Mouse (Mus musculus) lung, adult 2 months (tissue): ENCODE measurements around the gene B3gntl1. TPM values are rescaled to one million over a fixed set of nuclear protein-coding genes. Genes with fewer than 3 reads are reported as not detected.

Experiments used
- DNase-seq: peaks from one replicate; pipeline ENCODE4 v3.0.0; 2022
- H3K4me1 ChIP-seq: fragments of 200-500 bp; 2 replicates; pipeline ENCODE4 v1.6.1; 2011; ENCODE audit warnings: low read length; ENCODE audit not compliant: control insufficient read depth, insufficient read depth
- H3K4me3 ChIP-seq: fragments of 200-500 bp; replicated peaks from 2 replicates; pipeline ENCODE3; 2011; ENCODE audit warnings: low read depth, mild to moderate bottlenecking, control low read depth, low read length; ENCODE audit errors: extremely low read depth
- CTCF ChIP-seq: fragments of 200-500 bp; IDR thresholded peaks from 2 replicates; pipeline ENCODE4 v1.5.1; 2011; ENCODE audit warnings: mild to moderate bottlenecking, low read length, control low read depth; ENCODE audit not compliant: insufficient read depth
- POLR2A ChIP-seq: fragments of 200-500 bp; IDR thresholded peaks from 2 replicates; pipeline ENCODE4 v1.6.1; 2011; ENCODE audit warnings: low read depth, mild to moderate bottlenecking, control low read depth, low read length, borderline replicate concordance; ENCODE audit errors: extremely low read depth
- WGBS: fragments of 180-500 bp; shearing (Covaris S2); methylation state at CpG from one replicate; pipeline ENCODE4 v1.1.7; 2018; 5-methylcytosine and 5-hydroxymethylcytosine counted together
- polyA plus RNA-seq: library from polyadenylated mRNA; depleted of rRNA; stranded (reverse); fragments of >200 nt; gene quantifications from 2 replicates; pipeline ENCODE4 v1.2.3, GENCODE M21; 2012

B3gntl1 gene
- polyA plus RNA-seq, 1 experiment = 8.0 TPM

DNA sequence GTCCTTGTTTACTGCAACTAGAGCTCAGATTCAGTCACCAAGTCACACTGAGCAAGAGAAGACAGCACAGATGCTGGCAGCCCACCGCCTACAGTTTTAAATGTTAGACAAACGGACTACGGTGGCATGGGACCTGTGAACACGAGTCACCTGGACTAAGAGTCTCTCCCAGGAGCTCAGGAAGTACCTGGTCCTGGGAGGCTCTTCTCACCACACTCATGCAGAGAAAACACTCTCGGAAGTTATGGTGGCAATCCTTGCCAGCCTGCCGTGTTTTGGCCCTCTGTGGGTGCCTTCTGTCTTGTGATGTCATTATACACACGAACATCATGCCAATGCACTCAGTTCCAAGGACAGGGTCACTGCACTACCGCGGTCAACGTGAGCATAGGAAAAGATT is 36.3 kb downstream of the B3gntl1 start:
- Histone ChIP-seq H3K4me3 (no peak overlapping the region), H3K4me1 (no peaks in the 10 kb centered on the region; the same call in 1 of the 2 replicates)
- DNase-seq = no peak
- no peak for TF ChIP-seq CTCF
- no peak for TF ChIP-seq POLR2A
- 90% methylated on average over 10 of the region's 10 CpGs for WGBS

DNA sequence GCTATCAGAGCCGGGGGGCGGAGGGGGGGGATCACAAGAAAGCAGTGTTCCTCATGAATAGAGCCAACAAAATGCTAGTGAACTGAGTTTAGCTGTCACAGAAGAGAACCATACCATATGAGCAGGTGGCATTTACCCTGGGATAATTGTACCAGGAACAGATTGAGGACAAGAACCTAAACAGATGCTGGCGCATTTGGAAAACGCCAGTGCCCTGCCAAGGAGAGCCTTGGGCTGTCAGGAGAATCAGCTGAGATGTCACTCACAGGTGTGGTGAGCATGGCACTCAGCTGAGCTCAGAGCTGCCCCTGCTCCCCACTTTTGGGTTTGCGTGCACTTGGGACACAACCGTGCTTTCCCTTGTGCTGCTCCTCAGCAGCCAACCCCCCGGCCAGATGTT is 41.5 kb downstream of the B3gntl1 start:
- no peak for TF ChIP-seq CTCF
- TF ChIP-seq POLR2A = no peak
- DNase-seq = no peak
- WGBS = 93% methylated on average over 7 of the region's 7 CpGs

DNA sequence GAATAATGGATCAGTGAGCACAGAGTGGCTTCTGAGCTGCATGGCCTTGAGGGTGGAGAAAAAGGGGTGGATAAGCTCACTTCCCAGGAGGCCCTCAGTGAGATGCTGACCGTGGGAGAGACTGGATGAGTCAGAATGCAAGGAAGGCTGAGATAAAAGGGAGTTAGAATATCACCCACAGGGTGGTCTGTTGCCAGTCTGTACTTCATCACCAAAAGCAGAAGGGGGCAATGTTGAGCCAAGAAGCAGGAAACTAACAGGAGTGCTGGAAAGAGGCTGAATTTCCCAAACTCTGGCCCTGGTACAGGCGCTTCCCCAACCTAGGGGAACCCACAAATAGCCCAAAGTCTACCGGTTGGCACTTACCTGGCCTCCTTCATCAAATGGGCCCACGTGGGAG is 42.5 kb downstream of the B3gntl1 start:
- H3K4me3 ChIP-seq = no peak overlapping the region
- no peak for TF ChIP-seq CTCF
- no peak for TF ChIP-seq POLR2A
- no peaks in the 10 kb centered on the region for H3K4me1 ChIP-seq
- no peak for DNase-seq
- 85% methylated on average over 4 of the region's 4 CpGs for WGBS

More for the DNA sequence above, 41.5 kb downstream of the B3gntl1 start:
- Histone ChIP-seq H3K4me1 (no peaks in the 10 kb centered on the region), H3K4me3 (no peak overlapping the region)

DNA sequence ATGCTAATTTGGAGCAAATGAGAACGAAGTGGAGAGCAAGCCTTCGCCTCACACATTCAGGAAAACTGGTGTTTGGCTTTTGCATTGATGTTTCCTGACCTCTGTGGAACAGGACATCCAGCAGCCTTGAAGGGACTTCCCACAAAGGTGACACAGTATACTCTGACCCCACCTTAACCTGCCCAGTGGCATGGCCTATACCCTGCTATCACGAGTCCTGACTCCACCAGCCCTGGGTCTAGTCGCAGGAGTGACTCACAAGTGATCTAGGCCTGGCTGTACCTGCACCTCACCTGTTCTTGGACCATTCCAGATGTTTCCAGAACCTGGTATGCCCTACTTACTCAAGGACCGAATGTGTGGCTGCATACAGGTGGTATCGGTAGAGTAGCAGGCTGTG is 43.4 kb downstream of the B3gntl1 start:
- Histone ChIP-seq H3K4me1 (no peaks in the 10 kb centered on the region), H3K4me3 (no peak overlapping the region)
- TF ChIP-seq CTCF = no peak
- no peak for TF ChIP-seq POLR2A
- DNase-seq = no peak
- 87% methylated on average over 6 of the region's 6 CpGs for WGBS

DNA sequence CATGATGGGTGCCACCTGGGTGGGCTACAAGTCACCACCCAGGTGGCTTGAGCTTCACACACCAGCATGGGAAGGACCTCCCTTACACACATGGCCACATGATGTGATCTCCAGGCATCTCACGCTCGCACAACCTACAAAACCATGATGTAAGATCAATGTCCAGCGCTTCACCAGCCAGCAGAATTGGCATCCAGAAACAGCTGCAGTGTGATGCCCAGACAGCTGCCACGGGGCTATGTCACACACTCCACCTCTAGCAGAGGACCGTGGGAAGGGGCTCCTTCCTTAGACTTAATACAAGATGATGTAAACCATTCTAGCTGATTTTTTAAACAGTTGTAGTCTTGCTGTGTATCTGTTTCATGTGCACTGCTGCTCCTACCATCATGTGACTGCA is 45.4 kb downstream of the B3gntl1 start:
- Histone ChIP-seq H3K4me1 (no peaks in the 10 kb centered on the region), H3K4me3 (no peak overlapping the region)
- TF ChIP-seq CTCF (no peak), POLR2A (no peak)
- WGBS = 88% methylated on average over 5 of the region's 5 CpGs
- no peak for DNase-seq

DNA sequence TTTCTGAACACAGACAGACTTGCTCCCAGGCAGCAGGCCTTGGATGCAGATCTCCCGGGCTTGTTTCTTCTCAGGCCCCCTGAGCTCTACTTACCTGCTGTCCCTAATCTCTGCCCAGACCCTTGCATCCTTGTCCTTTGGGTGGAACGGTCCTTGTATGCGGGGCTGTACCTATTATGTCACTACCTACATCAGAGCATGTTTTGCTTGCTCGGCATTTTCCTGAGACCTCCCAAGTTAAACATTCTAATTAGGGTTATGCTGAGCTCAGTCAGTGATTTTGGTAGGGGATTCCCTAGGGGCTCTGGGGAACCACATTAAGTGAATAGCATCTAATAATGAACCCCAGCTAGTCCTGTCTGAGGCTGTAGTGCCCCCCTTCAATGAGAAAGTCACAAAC is 47.9 kb downstream of the B3gntl1 start:
- DNase-seq = no peak
- 93% methylated on average over 4 of the region's 4 CpGs for WGBS
- Histone ChIP-seq H3K4me3 (no peak overlapping the region), H3K4me1 (no peaks in the 10 kb centered on the region)
- TF ChIP-seq POLR2A (no peak), CTCF (no peak)

DNA sequence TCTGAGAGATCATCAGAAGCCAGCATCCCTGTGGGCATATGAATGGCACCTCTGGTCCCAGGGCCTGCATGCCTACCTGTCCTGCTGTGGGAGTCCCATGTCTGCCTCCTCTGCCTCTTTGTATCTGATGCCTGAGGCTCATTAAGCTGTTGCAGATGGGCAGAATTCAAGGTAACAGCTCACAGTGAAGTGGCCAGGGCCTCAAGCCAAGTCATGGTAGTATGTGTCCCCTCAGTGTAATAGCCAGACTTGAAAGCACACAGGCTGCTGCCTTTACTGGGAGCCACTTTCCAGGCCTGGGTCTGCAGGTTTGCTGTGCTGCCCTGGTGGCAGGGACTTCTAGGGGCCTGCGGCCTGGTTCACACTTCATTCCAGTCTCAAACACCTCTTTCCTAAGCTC is 55.6 kb downstream of the B3gntl1 start:
- TF ChIP-seq CTCF (no peak), POLR2A (no peak)
- Histone ChIP-seq H3K4me3 (no peak overlapping the region), H3K4me1 (no peaks in the 10 kb centered on the region)
- DNase-seq = no peak
- 78% methylated on average over 1 of the region's 1 CpGs for WGBS

DNA sequence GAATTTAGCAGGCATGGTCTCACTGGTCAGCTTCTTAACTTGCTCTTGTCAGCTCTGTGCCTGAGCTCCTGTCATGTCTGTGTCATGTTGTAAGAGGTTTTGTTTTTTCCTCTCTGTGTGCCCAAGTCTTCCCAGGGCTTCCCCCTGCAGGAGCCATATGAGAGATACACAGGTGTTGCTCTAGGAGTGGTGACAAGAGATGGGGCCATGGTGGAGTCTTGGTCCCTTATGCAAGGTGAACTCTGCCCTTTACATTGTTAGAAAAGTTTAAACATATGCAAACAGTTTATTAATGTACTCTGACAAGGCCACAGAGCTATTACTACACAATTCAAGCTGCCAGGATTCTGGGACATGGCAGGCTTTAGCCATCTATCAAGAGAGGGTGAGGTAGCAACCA is 56.5 kb downstream of the B3gntl1 start:
- Histone ChIP-seq H3K4me3 (no peak overlapping the region), H3K4me1 (no peaks in the 10 kb centered on the region)
- no peak for DNase-seq
- TF ChIP-seq CTCF (no peak), POLR2A (no peak)

DNA sequence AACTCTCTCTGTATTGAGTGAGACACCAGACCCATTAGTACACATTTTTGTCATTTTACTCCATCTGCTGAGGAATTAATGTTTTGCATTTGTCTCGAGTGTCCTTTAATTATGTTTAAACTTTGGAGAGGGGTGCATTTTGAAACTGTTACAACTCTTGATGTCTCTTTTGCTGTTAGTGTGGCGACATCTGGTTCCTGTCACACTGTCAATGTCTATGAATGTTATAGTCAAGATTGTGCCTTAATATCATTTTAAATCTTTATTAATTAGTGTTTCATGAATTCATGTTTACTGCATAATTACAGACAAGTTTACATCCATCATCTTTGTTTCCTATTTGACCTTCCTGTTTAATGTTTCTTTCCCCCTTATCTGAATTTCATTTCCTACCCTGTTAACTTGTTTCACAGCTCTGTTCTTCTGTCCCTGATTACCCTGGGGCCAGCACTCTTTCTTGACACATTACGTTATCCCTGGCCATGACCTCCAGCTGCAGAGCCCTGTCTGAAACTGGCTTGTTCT is 56.9 kb downstream of the B3gntl1 start:
- Histone ChIP-seq H3K4me3 (no peak overlapping the region), H3K4me1 (no peaks in the 10 kb centered on the region)
- DNase-seq = no peak
- WGBS = 58% methylated on average over 3 of the region's 3 CpGs
- no peak for TF ChIP-seq POLR2A
- TF ChIP-seq CTCF = no peak

DNA sequence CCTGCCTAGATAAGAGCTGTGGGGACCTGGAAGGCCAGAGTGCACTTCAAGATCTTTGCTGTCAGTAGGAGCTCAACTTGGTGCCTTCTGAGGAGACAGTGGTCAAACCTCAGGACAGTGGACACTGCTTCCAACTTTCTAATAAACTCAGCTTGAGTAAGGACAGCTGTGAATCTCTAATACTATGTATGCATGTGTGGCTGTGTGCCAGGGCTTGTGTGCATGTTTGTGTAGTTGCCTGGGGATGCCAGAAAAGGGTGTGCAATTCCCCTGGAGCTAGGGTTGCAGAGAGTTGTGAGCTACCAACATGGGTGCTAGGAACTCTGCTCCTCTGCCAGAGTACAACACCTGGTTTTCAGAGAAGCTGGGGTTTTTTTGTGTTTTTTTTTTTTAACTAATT is 62.0 kb downstream of the B3gntl1 start:
- no peak for DNase-seq
- no peaks in the 10 kb centered on the region for H3K4me1 ChIP-seq
- no peak overlapping the region for H3K4me3 ChIP-seq
- TF ChIP-seq CTCF (no peak), POLR2A (no peak)
